Mouse (Mus musculus) spleen, adult 18-20 months (tissue): ENCODE data around the gene Smc5.

Experiments
- DNase-seq, 2 experiments: peaks; one replicate each; pipeline ENCODE4 v3.0.0; 2022; ENCODE audit warnings: mixed read lengths in 2 of 2

Gene Smc5

DNA sequence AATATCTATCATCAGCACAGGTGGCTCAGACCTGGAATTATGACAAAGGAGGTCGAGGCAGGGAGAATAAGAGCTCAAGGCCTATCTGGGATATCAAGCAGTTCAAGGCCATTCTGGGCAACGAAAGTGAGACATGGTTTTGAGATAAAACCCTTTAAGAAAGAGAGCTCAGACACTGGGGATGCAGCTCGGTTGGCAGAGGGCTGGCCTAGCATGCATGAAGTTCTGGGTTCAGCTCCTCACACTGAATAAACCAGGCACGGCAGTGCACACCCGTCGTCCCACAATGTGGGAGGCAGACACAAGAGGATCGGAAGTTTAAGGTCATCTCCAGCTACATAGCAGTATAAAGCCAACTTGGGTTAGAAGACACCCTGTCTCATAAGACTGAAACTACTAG is 84.7 kb downstream of the Smc5 start:
- DNase-seq, result no peak

- DNase-seq, result no peak
Measured at GRCm38 (mm10) chr19:23187732-23188131, 86.0 kb downstream of the Smc5 start.

GRCm38 (mm10) chr19:23184068-23184467 is 89.6 kb downstream of the Smc5 start:
- DNase-seq, result no peak

- DNase-seq, result no peak
Measured at GRCm38 (mm10) chr19:23183493-23183892, 90.2 kb downstream of the Smc5 start.

GRCm38 (mm10) chr19:23178533-23178932 is 95.2 kb downstream of the Smc5 start:
- no peak for DNase-seq

- no peak for DNase-seq
Measured at GRCm38 (mm10) chr19:23175511-23175910, 98.2 kb downstream of the Smc5 start.

DNA sequence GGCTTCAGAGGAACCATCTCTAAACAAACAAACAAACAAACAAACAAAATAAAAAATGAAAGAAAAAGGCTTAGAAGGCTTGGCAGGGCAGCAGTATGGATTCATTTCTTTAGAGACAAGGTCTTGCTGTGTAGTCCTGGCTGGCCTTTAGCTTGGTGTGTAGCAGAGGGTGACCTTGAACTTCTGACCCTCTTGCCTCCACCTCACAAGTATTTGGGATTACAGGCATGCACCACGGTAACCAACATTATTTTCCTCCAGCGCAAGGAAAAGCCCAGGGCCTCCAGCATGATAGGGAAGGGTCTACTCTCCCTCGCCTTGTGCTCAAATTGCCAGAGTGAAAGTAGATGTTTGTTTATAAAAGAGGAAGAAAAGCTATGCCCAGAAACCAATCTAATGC is 98.6 kb downstream of the Smc5 start:
- DNase-seq, result no peak

DNA sequence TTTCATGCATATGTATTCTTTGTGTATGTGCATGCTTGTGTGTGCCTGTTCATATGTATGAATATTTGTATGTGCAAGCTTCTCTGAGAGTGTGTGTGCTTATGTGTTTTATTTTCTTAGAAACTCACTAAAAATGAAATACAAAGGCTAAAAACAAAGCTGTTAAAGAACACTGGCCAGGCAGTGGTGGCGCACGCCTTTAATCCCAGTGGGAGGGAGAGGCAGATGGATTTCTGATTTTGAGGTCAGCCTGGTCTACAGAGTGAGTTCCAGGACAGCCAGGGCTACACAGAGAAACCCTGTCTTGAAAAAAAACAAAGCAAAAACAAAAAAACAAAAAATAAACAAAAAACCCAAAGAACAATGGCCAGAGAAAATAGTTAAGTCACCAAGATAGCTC is 102.6 kb downstream of the Smc5 start:
- DNase-seq, result no peak

GRCm38 (mm10) chr19:23170476-23170875 is 103.2 kb downstream of the Smc5 start:
- DNase-seq, result no peak

GRCm38 (mm10) chr19:23169659-23170050 is 104.0 kb downstream of the Smc5 start:
- no peak for DNase-seq

DNA sequence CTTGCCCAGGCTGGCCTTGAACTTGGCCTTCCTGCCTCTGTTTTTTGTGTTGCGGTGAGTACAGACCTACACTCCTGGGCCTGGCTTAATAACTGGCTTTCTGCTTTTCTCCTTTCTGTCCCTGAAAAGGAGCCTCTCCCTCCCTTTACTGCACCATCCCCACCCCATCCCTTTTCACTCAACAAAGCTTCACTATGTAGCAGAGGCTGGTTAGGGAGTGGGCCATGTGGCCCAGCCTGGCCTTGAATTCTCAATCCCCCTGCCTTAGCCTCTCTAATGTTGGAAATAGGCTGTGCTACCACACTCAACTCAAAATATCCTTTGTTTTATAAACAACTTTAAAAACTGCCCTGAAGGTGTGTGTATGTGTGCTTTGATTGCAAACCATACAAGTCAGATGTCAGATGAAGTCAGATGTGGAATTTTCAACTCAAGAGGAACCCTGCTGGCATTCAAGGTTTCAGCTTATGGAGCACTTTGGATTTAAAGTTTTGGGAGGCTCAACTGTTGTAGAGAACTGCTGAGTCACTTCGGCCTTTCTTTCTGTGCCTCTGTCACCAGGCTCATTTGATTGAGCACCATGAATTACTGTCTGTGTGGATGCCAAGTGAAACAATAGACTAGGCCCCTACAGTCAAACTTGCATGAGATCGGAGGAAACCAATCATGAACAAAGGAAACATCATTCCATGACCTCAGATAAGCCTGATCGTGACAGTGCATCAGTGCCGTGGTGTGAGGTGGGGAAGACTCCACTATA is 104.6 kb downstream of the Smc5 start:
- no peak for DNase-seq

DNA sequence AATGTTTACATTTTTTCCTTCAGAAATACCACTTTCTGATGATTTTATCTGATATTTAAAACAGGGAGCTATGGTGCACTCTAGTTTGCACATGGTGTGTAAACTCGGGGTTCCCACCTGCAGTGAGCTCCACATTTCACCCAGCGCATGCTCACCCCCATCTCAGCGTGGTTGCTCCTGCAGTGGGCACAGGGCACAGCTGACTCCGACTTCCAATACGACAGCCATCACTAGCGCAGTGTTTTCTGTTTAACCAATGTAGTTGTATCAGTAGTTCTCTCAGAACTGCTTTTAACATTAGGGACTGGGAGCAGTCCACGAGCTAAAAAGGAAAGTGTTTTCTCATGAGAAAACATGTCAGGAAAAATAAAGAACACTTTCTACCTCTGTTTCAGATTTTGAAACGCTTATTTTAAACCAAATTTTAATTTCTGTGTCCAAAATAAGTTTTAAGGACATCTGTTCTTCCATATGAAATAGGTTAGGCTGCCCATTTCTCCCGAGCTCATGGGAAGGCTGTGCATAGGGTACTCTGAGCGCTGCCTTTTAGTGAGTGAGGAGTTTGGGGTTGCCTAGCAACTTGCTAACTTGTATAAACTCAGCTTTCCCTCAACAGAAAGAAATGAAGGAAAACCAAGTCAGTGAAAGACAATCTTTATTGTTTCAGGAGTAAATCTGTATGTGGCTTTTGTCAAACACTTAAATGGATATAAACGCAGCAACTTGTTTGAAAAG is 107.0 kb downstream of the Smc5 start:
- DNase-seq, result no peak

DNA sequence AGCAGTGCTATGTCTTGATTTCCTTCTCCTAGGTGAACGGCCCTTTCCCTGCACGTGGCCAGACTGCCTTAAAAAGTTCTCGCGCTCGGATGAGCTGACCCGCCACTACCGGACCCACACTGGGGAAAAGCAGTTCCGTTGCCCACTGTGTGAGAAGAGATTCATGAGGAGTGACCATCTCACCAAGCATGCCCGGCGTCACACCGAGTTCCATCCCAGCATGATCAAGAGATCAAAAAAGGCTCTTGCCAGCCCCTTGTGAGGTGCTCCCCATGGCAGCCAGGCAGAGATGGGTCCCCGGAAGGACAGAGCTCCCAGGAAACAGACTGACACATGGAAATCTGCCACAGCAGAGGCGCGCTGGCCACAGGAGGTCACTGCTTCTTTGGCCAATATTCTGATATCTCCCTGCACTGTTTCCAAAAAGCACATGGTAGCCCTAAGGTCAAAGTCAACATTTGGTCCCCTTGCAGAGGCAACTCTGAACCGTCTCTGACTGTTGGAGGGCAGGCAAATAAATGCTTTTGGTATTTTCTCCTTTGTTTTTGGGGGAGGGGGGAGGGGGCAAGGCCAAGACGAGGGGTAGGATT is 109.0 kb downstream of the Smc5 start:
- DNase-seq, result no peak

GRCm38 (mm10) chr19:23163361-23163760 is 110.3 kb downstream of the Smc5 start:
- no peak for DNase-seq

- DNase-seq, result no peak
Measured at GRCm38 (mm10) chr19:23162877-23163276, 110.8 kb downstream of the Smc5 start.

DNA sequence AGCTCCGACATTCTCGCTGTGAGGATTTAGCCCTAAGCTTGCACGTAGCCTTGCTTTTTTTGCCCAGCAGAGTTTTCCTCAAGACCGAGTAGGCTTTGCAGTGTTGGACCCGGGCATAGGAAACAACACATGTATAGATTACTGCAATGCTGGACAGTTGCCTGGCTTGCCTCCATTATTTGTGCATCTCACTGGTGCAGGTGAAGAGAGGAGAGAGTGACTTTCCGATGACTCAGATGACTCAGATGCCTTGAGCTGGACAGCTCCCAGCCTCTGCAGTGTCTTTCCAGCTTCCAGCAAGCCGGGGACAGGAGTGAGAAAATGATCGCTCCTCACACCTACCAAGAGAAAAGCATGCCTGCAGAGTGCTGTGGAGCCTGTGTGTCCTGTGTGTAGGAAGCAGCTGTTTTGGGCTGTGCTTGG is 111.3 kb downstream of the Smc5 start:
- DNase-seq, result no peak

DNA sequence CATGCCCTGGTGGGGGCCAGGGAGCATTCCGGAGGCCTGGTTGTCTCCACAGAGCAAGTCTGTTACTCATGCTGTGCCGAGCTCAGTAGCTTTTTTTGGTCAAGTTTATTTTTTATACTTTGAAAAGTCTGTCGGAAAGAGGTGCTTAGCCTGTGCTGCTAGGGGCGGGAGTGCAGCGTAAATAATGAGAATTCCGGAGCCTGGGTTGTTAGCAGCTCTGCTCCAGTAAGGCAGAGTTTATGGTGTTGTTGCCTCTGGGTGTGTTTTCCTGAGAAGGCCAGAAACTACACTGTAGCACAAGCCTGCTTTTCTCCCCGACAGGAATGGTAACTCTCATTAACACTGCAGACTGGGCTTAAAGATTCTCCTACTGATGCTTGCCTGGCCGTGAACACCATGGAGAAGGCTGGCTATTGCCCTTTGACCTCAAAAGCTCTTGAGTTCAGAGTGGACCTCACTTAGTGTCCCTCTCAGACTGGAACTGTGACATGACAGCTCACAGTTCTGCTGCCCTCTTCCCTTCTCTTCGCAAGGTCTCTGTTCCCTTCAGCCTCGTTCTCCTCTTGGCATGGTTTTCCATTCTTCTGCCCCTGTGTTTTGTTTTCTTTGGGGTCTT is 113.8 kb downstream of the Smc5 start:
- no peak for DNase-seq
